Mouse (Mus musculus): ENCODE results near the gene Cdk2. TPM values are rescaled to one million over a fixed set of nuclear protein-coding genes. Genes with fewer than 3 reads are reported as not detected.
A peak's percentile ranks its signal among the peaks of the same experiment; 100 is the strongest.

Gene Cdk2
- polyA plus RNA-seq, 1 experiment from 2014 or later, result 33.9 TPM

DNA sequence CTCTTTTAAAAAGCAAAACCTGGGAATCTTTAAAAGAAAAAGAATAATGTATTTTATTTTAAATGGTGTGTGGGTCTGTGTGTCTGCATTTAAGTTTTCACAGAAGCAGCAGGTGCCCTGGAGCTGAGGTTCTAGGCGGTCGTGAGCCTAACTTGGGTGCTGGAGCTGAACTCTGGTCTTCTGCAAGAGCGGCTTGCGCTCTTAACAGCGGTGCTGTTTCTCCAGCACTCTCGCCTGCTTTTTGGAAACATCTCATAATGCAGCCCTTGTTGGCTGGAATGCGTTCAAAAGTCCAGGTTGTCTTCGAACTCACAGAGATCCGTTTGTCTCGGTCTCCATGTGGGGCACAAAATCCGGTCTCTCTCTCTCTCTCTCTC is 474 bp upstream of the Cdk2 start:
- WGBS, result 8% methylated on average over 11 of the region's 11 CpGs
- Histone ChIP-seq H3K9me3 (ENCODE audit: low read length) (no peaks in the 10 kb centered on the region), H3K4me3 (ENCODE audit: low read depth, low read length) (peak overlapping the region; percentile 56), H3K27me3 (replicated peaks; ENCODE audit: insufficient read depth, low read length) (no peaks in the 10 kb centered on the region), H3K4me2 (replicated peaks; ENCODE audit: low read depth, low read length) (peak overlapping the region; percentile 76), H3K9ac (replicated peaks; ENCODE audit: low read depth) (peak overlapping the region; percentile 21), H3K4me1 (ENCODE audit: insufficient read depth, low read depth, low read length) (no peaks in the 10 kb centered on the region), H3K27ac (ENCODE audit: low read length) (peak overlapping the region; percentile 91), H3K36me3 (ENCODE audit: insufficient read depth, low read length) (peaks cover 3% of the 10 kb centered on the region; the same call in 1 of the 2 replicates)
- TF ChIP-seq CTCF (IDR thresholded peaks at IDR 0.05), result no peak
- no peak for TF ChIP-seq EP300 (IDR thresholded peaks at IDR 0.05)
- ATAC-seq (peak; percentile 21), DNase-seq (ENCODE audit: low spot score) (peak; percentile 35)

GRCm38 (mm10) chr10:128703895-128704294 is 936 bp downstream of the Cdk2 start, which contains the start of gene Pmel:
Gene Pmel (plus strand): TSS chr10:128704195.
- H3K4me3 ChIP-seq (ENCODE audit: low read depth, low read length), result peak within 1 kb of the TSS; percentile 56
- peak within 1 kb of the TSS; percentile 76 for H3K4me2 ChIP-seq (replicated peaks; ENCODE audit: low read depth, low read length)
- no peak for TF ChIP-seq CTCF (IDR thresholded peaks at IDR 0.05)
- TF ChIP-seq EP300 (IDR thresholded peaks at IDR 0.05), result no peak
- H3K36me3 ChIP-seq (ENCODE audit: insufficient read depth, low read length), result peaks cover 13% of the 10 kb centered on the region; the same call in 1 of the 2 replicates
- H3K9ac ChIP-seq (replicated peaks; ENCODE audit: low read depth), result peak within 1 kb of the TSS; percentile 54
- no peaks in the 10 kb centered on the region for H3K27me3 ChIP-seq (replicated peaks; ENCODE audit: insufficient read depth, low read length)
- no peaks in the 10 kb centered on the region for H3K9me3 ChIP-seq (ENCODE audit: low read length)
- H3K27ac ChIP-seq (ENCODE audit: low read length), result peak within 1 kb of the TSS; percentile 91
- DNase-seq (ENCODE audit: low spot score) (peak; percentile 14), ATAC-seq (no peak)
- WGBS, result 10% methylated on average over 4 of the region's 4 CpGs
- H3K4me1 ChIP-seq (ENCODE audit: insufficient read depth, low read depth, low read length), result no peaks in the 10 kb centered on the region

- Histone ChIP-seq H3K27ac (ENCODE audit: low read length) (no peak overlapping the region), H3K4me2 (replicated peaks; ENCODE audit: low read depth, low read length) (no peak overlapping the region), H3K27me3 (replicated peaks; ENCODE audit: insufficient read depth, low read length) (no peaks in the 10 kb centered on the region), H3K9ac (replicated peaks; ENCODE audit: low read depth) (no peak overlapping the region), H3K36me3 (ENCODE audit: insufficient read depth, low read length) (peaks cover 13% of the 10 kb centered on the region; the same call in 1 of the 2 replicates), H3K4me3 (ENCODE audit: low read depth, low read length) (no peak overlapping the region), H3K4me1 (ENCODE audit: insufficient read depth, low read depth, low read length) (no peaks in the 10 kb centered on the region), H3K9me3 (ENCODE audit: low read length) (no peaks in the 10 kb centered on the region)
- no peak for ATAC-seq
- no peak for DNase-seq (ENCODE audit: low spot score)
- WGBS, result 69% methylated on average over 6 of the region's 6 CpGs
- TF ChIP-seq CTCF (IDR thresholded peaks at IDR 0.05) (no peak), EP300 (IDR thresholded peaks at IDR 0.05) (no peak)
These were observed 2.4 kb downstream of the Cdk2 start for GRCm38 (mm10) chr10:128702328-128703007.

DNA sequence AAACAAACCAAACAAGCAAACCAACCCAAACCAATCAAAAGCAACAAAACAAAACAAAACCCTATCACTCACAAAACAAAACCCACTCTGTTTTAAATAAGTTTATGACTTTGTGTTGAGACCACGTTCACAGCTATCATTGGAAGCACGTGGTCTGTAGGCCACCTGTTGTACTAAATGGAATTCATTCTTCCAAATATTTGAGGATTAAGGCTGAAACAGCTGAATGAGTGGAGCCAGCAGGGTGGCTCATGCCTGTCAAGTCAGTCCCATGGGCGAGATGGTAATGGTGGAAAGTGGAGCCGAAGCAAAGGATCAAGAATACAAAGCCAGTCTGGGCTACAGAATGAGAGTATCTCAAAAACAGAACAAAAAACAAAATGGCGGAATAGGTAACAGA is 4.1 kb downstream of the Cdk2 start:
- H3K4me3 ChIP-seq (ENCODE audit: low read depth, low read length), result no peak overlapping the region
- no peak overlapping the region for H3K27ac ChIP-seq (ENCODE audit: low read length)
- TF ChIP-seq CTCF (IDR thresholded peaks at IDR 0.05) (no peak), EP300 (IDR thresholded peaks at IDR 0.05) (no peak)
- ATAC-seq (no peak), DNase-seq (ENCODE audit: low spot score) (no peak)
- peaks cover 13% of the 10 kb centered on the region; the same call in 1 of the 2 replicates for H3K36me3 ChIP-seq (ENCODE audit: insufficient read depth, low read length)
- WGBS, result 95% methylated on average over 5 of the region's 5 CpGs
- H3K9me3 ChIP-seq (ENCODE audit: low read length), result no peaks in the 10 kb centered on the region
- H3K4me2 ChIP-seq (replicated peaks; ENCODE audit: low read depth, low read length), result no peak overlapping the region
- H3K4me1 ChIP-seq (ENCODE audit: insufficient read depth, low read depth, low read length), result no peaks in the 10 kb centered on the region
- no peak overlapping the region for H3K9ac ChIP-seq (replicated peaks; ENCODE audit: low read depth)
- no peaks in the 10 kb centered on the region for H3K27me3 ChIP-seq (replicated peaks; ENCODE audit: insufficient read depth, low read length)

GRCm38 (mm10) chr10:128699611-128700010 is 5.2 kb downstream of the Cdk2 start:
- DNase-seq (ENCODE audit: low spot score) (no peak), ATAC-seq (no peak)
- TF ChIP-seq CTCF (IDR thresholded peaks at IDR 0.05) (no peak), EP300 (IDR thresholded peaks at IDR 0.05) (no peak)
- no peaks in the 10 kb centered on the region for H3K9me3 ChIP-seq (ENCODE audit: low read length)
- no peak overlapping the region for H3K9ac ChIP-seq (replicated peaks; ENCODE audit: low read depth)
- H3K4me3 ChIP-seq (ENCODE audit: low read depth, low read length), result no peak overlapping the region
- H3K4me2 ChIP-seq (replicated peaks; ENCODE audit: low read depth, low read length), result no peak overlapping the region
- peaks cover 13% of the 10 kb centered on the region; the same call in 1 of the 2 replicates for H3K36me3 ChIP-seq (ENCODE audit: insufficient read depth, low read length)
- 66% methylated on average over 11 of the region's 11 CpGs for WGBS
- no peak overlapping the region for H3K27ac ChIP-seq (ENCODE audit: low read length)
- H3K27me3 ChIP-seq (replicated peaks; ENCODE audit: insufficient read depth, low read length), result no peaks in the 10 kb centered on the region
- H3K4me1 ChIP-seq (ENCODE audit: insufficient read depth, low read depth, low read length), result 0 out of 2 replicates have a peak, but pooled peaks cover under 1% of the 10 kb centered on the region

DNA sequence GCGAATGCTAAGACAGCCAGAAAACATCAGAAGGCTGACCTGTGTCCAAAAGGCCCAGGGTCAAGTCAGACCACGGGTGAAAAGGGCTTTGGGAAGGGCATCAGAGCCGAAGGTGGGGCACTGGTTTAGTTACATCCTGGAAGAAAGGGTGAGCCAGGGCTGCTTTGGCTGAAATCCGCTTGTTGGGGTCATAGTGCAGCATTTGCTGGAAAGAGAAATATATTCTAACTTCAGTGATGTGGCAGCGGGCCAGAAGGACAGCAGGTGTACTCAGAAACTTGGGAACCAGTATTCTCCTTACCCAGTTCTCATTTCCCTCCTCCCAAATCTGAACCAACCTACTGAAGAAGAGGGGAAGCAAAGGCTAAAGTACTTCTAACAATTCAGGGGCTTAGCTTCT is 5.8 kb downstream of the Cdk2 start:
- no peaks in the 10 kb centered on the region for H3K9me3 ChIP-seq (ENCODE audit: low read length)
- WGBS, result 74% methylated on average over 5 of the region's 5 CpGs
- 0 out of 2 replicates have a peak, but pooled peaks cover 4% of the 10 kb centered on the region for H3K4me1 ChIP-seq (ENCODE audit: insufficient read depth, low read depth, low read length)
- TF ChIP-seq CTCF (IDR thresholded peaks at IDR 0.05), result no peak
- no peak for TF ChIP-seq EP300 (IDR thresholded peaks at IDR 0.05)
- no peak overlapping the region for H3K4me3 ChIP-seq (ENCODE audit: low read depth, low read length)
- ATAC-seq (no peak), DNase-seq (ENCODE audit: low spot score) (no peak)
- H3K27ac ChIP-seq (ENCODE audit: low read length), result no peak overlapping the region
- H3K36me3 ChIP-seq (ENCODE audit: insufficient read depth, low read length), result peaks cover 13% of the 10 kb centered on the region; the same call in 1 of the 2 replicates
- H3K4me2 ChIP-seq (replicated peaks; ENCODE audit: low read depth, low read length), result no peak overlapping the region
- H3K9ac ChIP-seq (replicated peaks; ENCODE audit: low read depth), result no peak overlapping the region
- no peaks in the 10 kb centered on the region for H3K27me3 ChIP-seq (replicated peaks; ENCODE audit: insufficient read depth, low read length)

Data from lung, postnatal 0 days (tissue).